Mouse (Mus musculus) megakaryocyte, adult 5-6 weeks (primary cell): ENCODE results near the gene Nlk. TPM values are rescaled to one million over a fixed set of nuclear protein-coding genes. Genes with fewer than 3 reads are reported as not detected.
A peak's percentile ranks its signal among the peaks of the same experiment; 100 is the strongest.

ENCODE experiments used
- ATAC-seq: 2 replicates; pipeline ENCODE4 v1.8.0; 2016; ENCODE audit warnings: mild to moderate bottlenecking, inconsistent platforms; ENCODE audit not compliant: poor library complexity, severe bottlenecking
- total RNA-seq, 2 experiments: library from RNA; stranded (forward) in 1 of 2; stranded (reverse) in 1 of 2; fragments of 153-499, 151-499 nt in 1 of 2; fragments of 221-1000, 200-1000 nt in 1 of 2; gene quantifications; 2 replicates each; pipeline versions ENCODE4 v1.2.3 to v1.2.4; 2015 to 2017

Nlk gene
- 13.9 and 14.0 TPM in 2 replicates for total RNA-seq (2015)
- 22.2 and 29.6 TPM in 2 replicates for total RNA-seq (2017)

GRCm38 (mm10) chr11:78696777-78697752 is at the start of gene Nlk:
TSS of gene Nlk (minus strand) at chr11:78697373.
- ATAC-seq = peak; percentile 99

GRCm38 (mm10) chr11:78746264-78746663 is 49.1 kb upstream of the Nlk start:
- ATAC-seq = no peak

- no peak for ATAC-seq
Measured at GRCm38 (mm10) chr11:78745475-78745874, 48.3 kb upstream of the Nlk start.

GRCm38 (mm10) chr11:78742461-78742860 is 45.3 kb upstream of the Nlk start:
- no peak for ATAC-seq

- no peak for ATAC-seq
Measured at GRCm38 (mm10) chr11:78741958-78742357, 44.8 kb upstream of the Nlk start.

- no peak for ATAC-seq
Measured at GRCm38 (mm10) chr11:78739361-78739760, 42.2 kb upstream of the Nlk start.

- no peak for ATAC-seq
Measured at GRCm38 (mm10) chr11:78736877-78737408, 39.8 kb upstream of the Nlk start.

- ATAC-seq = peak; percentile 52
Measured at GRCm38 (mm10) chr11:78735168-78735567, 38.0 kb upstream of the Nlk start.

- ATAC-seq = no peak
Measured at GRCm38 (mm10) chr11:78732619-78733018, 35.4 kb upstream of the Nlk start.

GRCm38 (mm10) chr11:78730902-78731301 is 33.7 kb upstream of the Nlk start:
- no peak for ATAC-seq

GRCm38 (mm10) chr11:78728041-78728440 is 30.9 kb upstream of the Nlk start:
- no peak for ATAC-seq

GRCm38 (mm10) chr11:78726366-78726765 is 29.2 kb upstream of the Nlk start:
- no peak for ATAC-seq

- no peak for ATAC-seq
Measured at GRCm38 (mm10) chr11:78724792-78725191, 27.6 kb upstream of the Nlk start.

GRCm38 (mm10) chr11:78721419-78721818 is 24.2 kb upstream of the Nlk start:
- no peak for ATAC-seq

GRCm38 (mm10) chr11:78717655-78718054 is 20.5 kb upstream of the Nlk start:
- no peak for ATAC-seq

- ATAC-seq = no peak
Measured at GRCm38 (mm10) chr11:78708642-78709041, 11.5 kb upstream of the Nlk start.

GRCm38 (mm10) chr11:78706026-78706425 is 8.9 kb upstream of the Nlk start:
- no peak for ATAC-seq

GRCm38 (mm10) chr11:78703085-78703484 is 5.9 kb upstream of the Nlk start:
- no peak for ATAC-seq

- no peak for ATAC-seq
Measured at GRCm38 (mm10) chr11:78702319-78702718, 5.1 kb upstream of the Nlk start.

- peak; percentile 77 for ATAC-seq
Measured at GRCm38 (mm10) chr11:78697753-78698171, 589 bp upstream of the Nlk start.

- ATAC-seq = no peak
Measured at GRCm38 (mm10) chr11:78694249-78694648, 2.9 kb downstream of the Nlk start.

- ATAC-seq = no peak
Measured at GRCm38 (mm10) chr11:78693307-78693706, 3.9 kb downstream of the Nlk start.
